Mouse (Mus musculus) kidney, embryonic 16.5 days (tissue): ENCODE measurements around the gene Polr3c. TPM values are rescaled to one million over a fixed set of nuclear protein-coding genes. Genes with fewer than 3 reads are reported as not detected.
A peak's percentile ranks its signal among the peaks of the same experiment; 100 is the strongest.
"Not testable (repeated sequence)": the region's sequence is repeated elsewhere in the genome, so short reads cannot be mapped to it uniquely, and the experiment has no call there.

ENCODE experiments used
- ATAC-seq: fragments of 200-750 bp; cut with Nextera tagmentation; 2 replicates; pipeline ENCODE4 v1.8.0; 2017; ENCODE audit warnings: moderate TSS enrichment; ENCODE audit not compliant: low FRiP score, low TSS enrichment
- H3K27ac ChIP-seq: fragments of 300-500 bp; sonication (generic); 2 replicates; pipeline ENCODE4 v1.5.1; 2014; ENCODE audit warnings: low read length
- H3K27me3 ChIP-seq: fragments of 300-500 bp; sonication (generic); 2 replicates; pipeline ENCODE4 v1.6.1; 2014; ENCODE audit warnings: low read length, control low read depth, mixed read lengths; ENCODE audit not compliant: insufficient read depth
- H3K36me3 ChIP-seq: fragments of 300-500 bp; sonication (generic); 2 replicates; pipeline ENCODE4 v1.6.1; 2014; ENCODE audit warnings: low read length, control low read depth, mixed read lengths; ENCODE audit not compliant: insufficient read depth
- H3K4me1 ChIP-seq: fragments of 300-500 bp; sonication (generic); 2 replicates; pipeline ENCODE4 v1.6.1; 2014; ENCODE audit warnings: low read length, control low read depth, mixed read lengths; ENCODE audit not compliant: insufficient read depth
- H3K4me2 ChIP-seq: fragments of 300-500 bp; sonication (generic); replicated peaks from 2 replicates; pipeline ENCODE4 v1.6.1; 2014; ENCODE audit warnings: low read depth, low read length
- H3K4me3 ChIP-seq: fragments of 300-500 bp; sonication (generic); 2 replicates; pipeline ENCODE4 v1.5.1; 2014; ENCODE audit warnings: mild to moderate bottlenecking, low read length
- H3K9ac ChIP-seq: fragments of 300-500 bp; sonication (generic); replicated peaks from 2 replicates; pipeline ENCODE4 v1.6.1; 2014; ENCODE audit warnings: low read length
- H3K9me3 ChIP-seq: fragments of 300-500 bp; sonication (generic); 2 replicates; pipeline ENCODE4 v1.6.1; 2016; ENCODE audit warnings: low read length, control low read depth
- WGBS: fragments of 180-500 bp; shearing (Covaris S2); extraction: QIAGEN DNeasy Blood & Tissue Kit; methylation state at CpG from one replicate; pipeline ENCODE4 v1.1.7; 2014; 5-methylcytosine and 5-hydroxymethylcytosine counted together
- polyA plus RNA-seq: library from polyadenylated mRNA; unstranded; fragments of >200 nt; fragmentation: Nextera tagmentation; extraction: Ambion mirVana; gene quantifications from 2 replicates; pipeline ENCODE4 v1.2.1, GENCODE M21; 2015

The Polr3c gene
- polyA plus RNA-seq, 1 experiment from 2014 or later, result 44.5 TPM

DNA sequence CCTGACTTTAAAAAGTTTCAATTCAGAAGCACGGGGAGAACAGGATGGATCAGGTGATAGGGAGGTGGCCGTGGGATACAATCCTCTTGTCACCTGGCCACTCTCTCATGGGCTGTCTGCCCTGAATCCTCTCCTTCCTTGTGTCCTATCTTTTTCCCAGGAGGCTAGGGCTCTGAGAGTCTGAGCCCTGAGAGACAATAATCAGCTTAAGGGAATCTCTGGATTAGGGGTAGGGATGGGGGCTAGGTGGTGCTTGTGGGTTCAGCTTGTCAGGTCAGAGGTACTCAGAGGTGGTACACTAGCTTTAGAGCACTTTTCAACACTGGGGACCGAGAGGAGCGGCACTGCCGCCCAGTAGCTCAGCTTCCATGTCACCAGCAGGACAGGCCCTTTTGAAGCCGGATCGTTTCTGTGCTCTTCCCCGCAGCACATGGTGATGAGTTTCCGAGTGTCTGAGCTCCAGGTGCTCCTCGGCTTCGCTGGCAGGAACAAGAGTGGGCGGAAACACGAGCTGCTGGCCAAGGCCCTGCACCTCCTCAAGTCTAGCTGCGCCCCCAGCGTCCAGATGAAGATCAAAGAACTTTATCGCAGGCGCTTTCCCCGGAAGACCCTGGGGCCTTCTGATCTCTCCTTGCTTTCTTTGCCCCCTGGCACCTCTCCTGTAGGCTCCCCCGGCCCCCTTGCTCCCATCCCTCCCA is 28.3 kb downstream of the Polr3c start:
- Histone ChIP-seq H3K27me3 (no peaks in the 10 kb centered on the region), H3K9ac (peak overlapping the region; percentile 44; the same call in 1 of the 2 replicates), H3K9me3 (no peaks in the 10 kb centered on the region), H3K27ac (no peak overlapping the region), H3K4me2 (no peak overlapping the region), H3K4me1 (peaks cover 25% of the 10 kb centered on the region), H3K4me3 (no peak overlapping the region), H3K36me3 (peaks cover 45% of the 10 kb centered on the region)
- no peak for ATAC-seq
- 31% methylated on average over 19 of the region's 19 CpGs for WGBS

DNA sequence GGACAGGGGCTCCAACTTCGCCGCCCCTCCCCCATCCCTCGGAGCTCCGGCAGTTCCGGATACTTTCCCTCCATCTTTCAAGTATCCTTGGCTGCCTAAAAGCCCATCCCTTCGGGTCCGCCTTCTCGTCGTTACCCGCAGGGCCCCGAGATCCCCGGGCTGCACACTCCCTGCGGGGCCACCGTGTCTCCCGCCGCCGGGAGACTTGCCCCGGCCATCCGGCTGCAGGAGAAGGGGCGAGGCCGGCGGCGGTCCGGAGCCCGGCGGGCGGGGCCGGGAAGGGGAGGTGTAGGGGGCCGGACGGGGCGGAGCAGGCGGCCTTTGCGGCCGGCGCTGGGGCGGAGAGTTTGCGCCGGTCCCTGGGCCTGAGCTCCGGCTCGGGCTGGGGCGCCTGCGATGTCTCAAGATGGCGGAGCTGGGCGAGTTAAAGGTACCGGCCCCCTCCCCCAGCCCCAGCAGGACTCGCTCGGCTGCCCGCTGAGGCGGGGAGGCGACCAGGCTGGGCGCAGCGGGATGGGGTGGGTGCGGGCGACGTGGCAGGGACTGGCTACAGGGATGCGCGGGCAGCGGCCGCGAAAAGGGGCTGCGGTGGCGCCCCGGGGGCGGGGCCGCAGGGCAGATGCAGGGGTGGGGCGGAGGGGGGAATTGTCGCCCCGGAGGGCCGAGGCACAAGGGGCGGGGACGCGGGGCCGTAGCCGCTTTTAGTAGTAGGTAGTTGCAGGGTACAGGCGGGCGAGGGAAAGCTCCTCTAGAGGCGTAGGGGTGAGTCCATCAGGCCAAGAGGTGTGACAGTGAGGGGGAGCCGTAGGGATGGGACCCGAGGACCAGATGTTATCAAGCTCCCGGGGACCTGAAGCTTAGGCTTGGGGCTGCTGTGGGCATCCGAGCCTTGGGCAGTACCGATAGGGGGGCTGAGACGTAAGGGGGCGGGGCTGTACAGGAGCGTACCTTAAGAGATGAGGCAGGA is 30.4 kb downstream of the Polr3c start:
- peaks cover 28% of the 10 kb centered on the region for H3K36me3 ChIP-seq
- peak overlapping the region; percentile 92 for H3K4me3 ChIP-seq
- H3K9ac ChIP-seq, result peak overlapping the region; percentile 89
- peak overlapping the region; percentile 93 for H3K27ac ChIP-seq
- ATAC-seq, result peak; percentile 95
- H3K27me3 ChIP-seq, result no peaks in the 10 kb centered on the region
- H3K9me3 ChIP-seq, result no peaks in the 10 kb centered on the region
- WGBS, result under 1% methylated on average over 74 of the region's 85 CpGs
- peak overlapping the region; percentile 77 for H3K4me2 ChIP-seq
- H3K4me1 ChIP-seq, result peaks cover 25% of the 10 kb centered on the region

DNA sequence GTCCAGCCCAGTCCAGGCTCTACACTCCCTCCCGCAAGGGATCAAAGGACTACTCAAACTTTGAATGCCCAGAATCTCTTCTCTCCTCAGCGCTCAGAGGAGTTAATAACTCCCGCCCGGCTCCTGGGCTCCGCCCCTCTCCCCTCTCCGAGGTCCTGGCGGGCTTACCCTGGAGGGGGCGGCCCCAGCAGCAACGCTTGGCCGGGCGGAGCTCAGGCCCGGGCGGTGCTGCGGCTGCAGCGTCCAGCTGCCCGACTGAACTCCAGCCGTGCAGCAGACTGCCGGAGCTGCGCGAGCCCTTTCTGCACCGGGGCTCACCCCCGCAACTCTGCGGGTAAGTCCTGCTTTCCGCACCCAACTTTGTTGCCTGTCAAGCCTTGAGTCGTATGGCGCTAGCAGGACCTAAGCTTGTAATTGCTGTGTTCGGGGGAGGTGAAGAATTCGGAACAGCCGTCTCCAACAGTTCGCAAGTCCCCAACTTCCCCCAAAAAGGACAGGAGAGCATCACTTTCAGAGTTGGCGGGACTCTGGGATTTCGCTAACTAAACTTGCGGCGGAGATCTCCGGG is 31.1 kb downstream of the Polr3c start, which contains the start of gene Pias3:
Gene Pias3 (plus strand): TSS at position 187 of the 568 bp plus-strand sequence.
- Histone ChIP-seq H3K36me3 (peaks cover 20% of the 10 kb centered on the region), H3K9ac (peak within 1 kb of the TSS; percentile 89), H3K9me3 (no peaks in the 10 kb centered on the region), H3K27ac (peak within 1 kb of the TSS; percentile 93), H3K27me3 (no peaks in the 10 kb centered on the region), H3K4me3 (peak within 1 kb of the TSS; percentile 92), H3K4me1 (peaks cover 25% of the 10 kb centered on the region), H3K4me2 (peak within 1 kb of the TSS; percentile 77)
- ATAC-seq, result peak; percentile 91
- under 1% methylated on average over 35 of the region's 35 CpGs for WGBS

DNA sequence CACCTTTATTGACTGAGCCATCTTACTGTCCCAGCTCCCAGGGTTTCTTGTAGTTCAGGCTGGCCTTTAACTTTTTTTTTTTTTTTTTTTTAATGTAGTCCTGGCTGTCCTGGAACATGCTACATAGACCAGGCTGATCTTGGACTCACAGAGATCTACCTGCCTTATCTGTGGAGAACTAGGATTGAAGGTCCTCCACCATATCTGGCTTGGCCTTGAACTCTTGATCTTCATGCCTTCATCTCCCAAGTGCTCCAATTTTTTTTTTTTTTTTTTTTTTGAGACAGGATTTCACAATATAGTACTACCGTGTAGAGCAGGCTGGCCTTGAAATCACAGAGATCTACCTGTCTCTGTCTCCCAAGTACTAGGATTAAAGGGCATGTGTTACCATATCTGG is 33.8 kb downstream of the Polr3c start:
- Histone ChIP-seq H3K9ac (no peak overlapping the region), H3K27me3 (no peaks in the 10 kb centered on the region), H3K36me3 (no peaks in the 10 kb centered on the region), H3K4me2 (no peak overlapping the region), H3K4me3 (no peak overlapping the region), H3K27ac (no peak overlapping the region), H3K4me1 (peaks cover 17% of the 10 kb centered on the region), H3K9me3 (no peaks in the 10 kb centered on the region)
- no peak for ATAC-seq
- 89% methylated on average over 1 of the region's 1 CpGs for WGBS

DNA sequence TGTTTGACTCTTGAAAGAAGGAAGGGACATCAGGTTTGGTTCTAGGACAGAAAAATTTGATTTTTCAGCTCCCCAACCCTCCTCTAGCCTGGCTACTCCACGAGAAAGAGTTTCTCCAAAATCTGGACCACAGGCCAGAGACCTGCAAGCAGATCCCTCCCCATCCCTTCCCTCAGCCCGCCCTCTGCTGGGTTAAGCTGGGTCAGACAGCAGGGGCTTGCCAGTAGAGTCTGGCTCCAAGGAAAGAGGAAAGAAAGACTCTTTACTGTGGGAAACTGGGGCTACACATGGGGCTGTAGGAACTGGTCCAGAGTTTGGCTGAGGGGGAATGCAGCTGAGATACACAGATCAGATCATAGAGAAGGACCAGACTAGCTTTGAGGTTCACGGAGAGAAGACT is 34.9 kb downstream of the Polr3c start:
- Histone ChIP-seq H3K9ac (no peak overlapping the region), H3K9me3 (no peaks in the 10 kb centered on the region), H3K36me3 (no peaks in the 10 kb centered on the region), H3K4me1 (peaks cover 9% of the 10 kb centered on the region), H3K4me3 (no peak overlapping the region), H3K4me2 (no peak overlapping the region), H3K27ac (no peak overlapping the region), H3K27me3 (no peaks in the 10 kb centered on the region)
- no peak for ATAC-seq
- WGBS, result 23% methylated on average over 3 of the region's 3 CpGs

DNA sequence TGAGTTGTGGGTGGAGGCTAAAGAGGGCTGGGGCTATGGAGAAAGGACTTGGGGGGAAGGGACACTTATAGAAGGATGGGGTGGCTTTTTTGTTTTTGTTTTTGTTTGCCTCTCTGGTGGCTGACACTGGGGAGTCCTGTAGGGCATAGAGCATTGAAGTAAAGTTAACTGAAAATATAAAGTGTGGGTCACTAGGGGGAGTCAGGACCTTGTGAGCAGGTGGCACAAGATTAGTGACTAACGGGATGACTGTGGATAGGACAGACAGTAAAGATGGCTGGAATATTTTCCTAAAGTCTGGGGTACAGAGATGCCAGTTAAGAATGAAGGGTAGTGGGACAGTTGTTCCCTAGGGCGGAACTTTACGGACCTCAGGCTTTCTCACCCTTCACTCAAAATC is 37.1 kb downstream of the Polr3c start:
- Histone ChIP-seq H3K9me3 (no peaks in the 10 kb centered on the region), H3K4me1 (0 out of 2 replicates have a peak, but pooled peaks cover under 1% of the 10 kb centered on the region), H3K4me2 (no peak overlapping the region), H3K4me3 (no peak overlapping the region), H3K36me3 (no peaks in the 10 kb centered on the region), H3K27ac (no peak overlapping the region), H3K27me3 (no peaks in the 10 kb centered on the region), H3K9ac (no peak overlapping the region)
- no peak for ATAC-seq
- 56% methylated on average over 3 of the region's 3 CpGs for WGBS

DNA sequence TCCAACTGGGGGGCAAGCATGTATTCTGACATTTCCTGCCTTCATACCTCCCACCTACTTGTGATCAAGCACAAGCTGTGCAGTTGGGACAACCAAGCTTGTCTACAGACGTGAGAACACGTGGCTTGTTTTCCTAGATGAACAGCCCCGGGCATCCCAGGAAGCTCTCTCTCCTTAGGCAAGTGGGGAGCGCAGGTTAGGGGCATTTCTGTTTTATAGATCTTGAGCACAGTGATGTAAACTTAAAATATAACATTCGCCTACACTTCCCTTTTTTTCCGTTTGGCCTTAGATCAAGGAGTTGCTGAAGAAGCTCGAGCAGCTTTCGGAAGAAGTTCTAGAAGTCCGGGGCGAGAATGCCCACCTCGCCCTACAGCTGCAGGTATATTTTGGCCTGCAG is 38.6 kb downstream of the Polr3c start:
- 79% methylated on average over 11 of the region's 11 CpGs for WGBS
- Histone ChIP-seq H3K4me2 (no peak overlapping the region), H3K36me3 (no peaks in the 10 kb centered on the region), H3K27me3 (peaks cover 2% of the 10 kb centered on the region; the same call in 1 of the 2 replicates), H3K4me1 (no peaks in the 10 kb centered on the region), H3K9me3 (no peaks in the 10 kb centered on the region), H3K27ac (no peak overlapping the region), H3K4me3 (no peak overlapping the region), H3K9ac (no peak overlapping the region)
- ATAC-seq, result no peak

DNA sequence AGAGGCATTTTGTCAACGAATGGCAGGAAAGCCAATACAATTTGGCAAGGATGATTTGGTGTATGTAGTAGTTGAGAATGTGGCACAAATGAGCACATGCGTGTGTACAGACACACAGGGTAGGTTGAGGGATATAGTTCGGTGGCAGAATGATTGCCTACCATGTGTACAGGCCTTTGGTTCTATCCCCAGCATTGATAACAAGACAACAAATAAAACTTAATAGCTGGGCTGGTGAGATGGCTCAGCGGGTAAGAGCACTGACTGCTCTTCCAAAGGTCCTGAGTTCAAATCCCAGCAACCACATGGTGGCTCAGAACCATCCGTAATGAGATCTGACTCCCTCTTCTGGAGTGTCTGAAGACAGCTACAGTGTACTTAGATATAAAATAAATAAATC is 41.4 kb downstream of the Polr3c start:
- H3K9ac ChIP-seq, H3K9me3 ChIP-seq, H3K36me3 ChIP-seq, H3K4me1 ChIP-seq, ATAC-seq, H3K27ac ChIP-seq, H3K27me3 ChIP-seq, H3K4me2 ChIP-seq, H3K4me3 ChIP-seq: not testable (repeated sequence)
- WGBS, result 90% methylated on average over 5 of the region's 5 CpGs

DNA sequence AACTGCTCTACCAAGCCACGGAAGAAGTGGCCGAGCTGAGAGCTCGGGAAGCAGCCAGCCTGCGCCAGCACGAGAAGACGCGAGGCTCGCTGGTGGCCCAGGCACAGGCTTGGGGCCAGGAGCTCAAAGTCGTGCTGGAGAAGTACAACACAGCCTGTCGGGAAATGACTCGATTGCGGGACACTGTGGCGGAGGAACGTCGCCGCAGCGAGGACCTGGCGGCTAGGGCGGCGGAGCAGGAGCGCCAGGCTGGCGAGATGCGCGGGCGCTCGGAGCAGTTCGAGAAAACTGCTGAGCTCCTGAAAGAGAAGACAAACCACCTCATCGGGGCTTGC is 42.6 kb downstream of the Polr3c start:
- no peak overlapping the region for H3K27ac ChIP-seq
- H3K27me3 ChIP-seq, result peaks cover 10% of the 10 kb centered on the region; the same call in 1 of the 2 replicates
- no peak for ATAC-seq
- H3K9me3 ChIP-seq, result no peaks in the 10 kb centered on the region
- no peaks in the 10 kb centered on the region for H3K36me3 ChIP-seq
- H3K4me3 ChIP-seq, result peak overlapping the region; percentile 22
- H3K4me2 ChIP-seq, result peak overlapping the region; percentile 42
- peak overlapping the region; percentile 42 for H3K9ac ChIP-seq
- 33% methylated on average over 28 of the region's 28 CpGs for WGBS
- no peaks in the 10 kb centered on the region for H3K4me1 ChIP-seq
